Mouse (Mus musculus) CH12.LX (cell line): ENCODE results near the gene Tmem115. TPM values are rescaled to one million over a fixed set of nuclear protein-coding genes. Genes with fewer than 3 reads are reported as not detected.
A peak's percentile ranks its signal among the peaks of the same experiment; 100 is the strongest.

Experiments used
- DNase-seq: peaks from one replicate; pipeline ENCODE4 v3.0.0-alpha.2; 2013; ENCODE audit errors: extremely low read depth
- H3K27ac ChIP-seq: 2 replicates; pipeline ENCODE4 v1.5.1; 2012; ENCODE audit warnings: low read depth, mild to moderate bottlenecking, control low read depth, moderate library complexity; ENCODE audit not compliant: insufficient read depth
- H3K27me3 ChIP-seq: replicated peaks from 2 replicates; pipeline ENCODE3; 2012; ENCODE audit warnings: inconsistent platforms
- H3K36me3 ChIP-seq, 2 experiments: replicated peaks in 1 of 2; 2 replicates each; pipeline versions ENCODE3 to v1.6.1; 2012; ENCODE audit warnings: inconsistent platforms in 1 of 2, low read length in 1 of 2, mild to moderate bottlenecking in 1 of 2, mixed read lengths in 1 of 2, moderate library complexity in 1 of 2; ENCODE audit not compliant: control insufficient read depth in 1 of 2, insufficient read depth in 1 of 2
- H3K4me1 ChIP-seq, 2 experiments: 2 replicates each; pipeline ENCODE4 v1.6.1; 2012; ENCODE audit warnings: inconsistent platforms in 1 of 2, moderate library complexity in 1 of 2; ENCODE audit not compliant: insufficient read depth in 2 of 2, control insufficient read depth in 1 of 2
- H3K4me2 ChIP-seq: 2 replicates; pipeline ENCODE4 v1.6.1; 2012; ENCODE audit warnings: low read depth, mild to moderate bottlenecking, control low read depth; ENCODE audit not compliant: poor library complexity, insufficient read depth, severe bottlenecking
- H3K4me3 ChIP-seq, 3 experiments: fragments of 150-350 bp in 1 of 3; sonication (generic) in 1 of 3; replicated peaks in 1 of 3; 2 replicates each; pipeline versions ENCODE3 to v1.5.1; 2011 to 2012; ENCODE audit warnings: low read depth in 2 of 3, low read length in 2 of 3, mild to moderate bottlenecking in 2 of 3, moderate library complexity in 2 of 3, control low read depth in 1 of 3, improper control_type of control experiment in 1 of 3, inconsistent platforms in 1 of 3, mixed read lengths in 1 of 3; ENCODE audit not compliant: poor library complexity in 1 of 3
- H3K79me2 ChIP-seq: replicated peaks from 2 replicates; pipeline ENCODE4 v1.6.1; 2012; ENCODE audit warnings: mild to moderate bottlenecking, moderate library complexity; ENCODE audit not compliant: control insufficient read depth, poor library complexity, insufficient read depth, severe bottlenecking; ENCODE audit errors: extremely low read depth
- H3K9ac ChIP-seq: 2 replicates; pipeline ENCODE4 v1.6.1; 2012; ENCODE audit warnings: low read depth, mild to moderate bottlenecking, control low read depth, moderate library complexity; ENCODE audit not compliant: insufficient read depth
- H3K9me3 ChIP-seq: replicated peaks from 2 replicates; pipeline ENCODE3; 2012; ENCODE audit warnings: low read length, inconsistent platforms, mixed read lengths
- BHLHE40 ChIP-seq: IDR thresholded peaks from 2 replicates; pipeline ENCODE4 v1.6.1; 2011; ENCODE audit warnings: mild to moderate bottlenecking, low read depth, low read length, improper control_type of control experiment
- CHD2 ChIP-seq: IDR thresholded peaks from 2 replicates; pipeline ENCODE4 v1.6.1; 2011; ENCODE audit warnings: low read length, improper control_type of control experiment
- CTCF ChIP-seq, 2 experiments: IDR thresholded peaks in 1 of 2; conservative IDR thresholded peaks in 1 of 2; 2 replicates each; pipeline ENCODE4 v1.5.1; 2011 to 2012; ENCODE audit warnings: low read depth in 2 of 2, low read length in 2 of 2, improper control_type of control experiment in 1 of 2, inconsistent platforms in 1 of 2, mild to moderate bottlenecking in 1 of 2, moderate library complexity in 1 of 2
- E2F4 ChIP-seq: IDR thresholded peaks from 2 replicates; pipeline ENCODE4 v1.6.1; 2011; ENCODE audit warnings: low read depth, low read length, improper control_type of control experiment; ENCODE audit not compliant: insufficient replicate concordance
- ELF1 ChIP-seq: IDR thresholded peaks from 2 replicates; pipeline ENCODE4 v1.6.1; 2014; ENCODE audit warnings: low read depth, mild to moderate bottlenecking, inconsistent platforms, low read length, improper control_type of control experiment
- EP300 ChIP-seq: IDR thresholded peaks from 2 replicates; pipeline ENCODE4 v1.6.1; 2011; ENCODE audit warnings: low read length, improper control_type of control experiment
- GABPA ChIP-seq: IDR thresholded peaks from 2 replicates; pipeline ENCODE4 v1.6.1; 2012; ENCODE audit warnings: low read depth, low read length, improper control_type of control experiment, inconsistent platforms; ENCODE audit not compliant: insufficient replicate concordance
- HCFC1 ChIP-seq: IDR thresholded peaks from 2 replicates; pipeline ENCODE4 v1.6.1; 2012; ENCODE audit warnings: low read depth, mild to moderate bottlenecking, inconsistent platforms, low read length, improper control_type of control experiment
- JUN ChIP-seq: IDR thresholded peaks from 2 replicates; pipeline ENCODE4 v1.6.1; 2011; ENCODE audit warnings: low read depth, mild to moderate bottlenecking, low read length, improper control_type of control experiment, moderate library complexity; ENCODE audit not compliant: insufficient read depth
- JUND ChIP-seq: conservative IDR thresholded peaks from 2 replicates; pipeline ENCODE4 v1.6.1; 2011; ENCODE audit warnings: low read depth, low read length, improper control_type of control experiment
- KAT2A ChIP-seq: IDR thresholded peaks from 2 replicates; pipeline ENCODE4 v1.6.1; 2012; ENCODE audit warnings: low read length, improper control_type of control experiment, inconsistent platforms; ENCODE audit not compliant: insufficient replicate concordance
- MAFK ChIP-seq: IDR thresholded peaks from 2 replicates; pipeline ENCODE4 v1.6.1; 2011; ENCODE audit warnings: low read length, improper control_type of control experiment; ENCODE audit not compliant: insufficient replicate concordance
- MAX ChIP-seq: IDR thresholded peaks from 2 replicates; pipeline ENCODE4 v1.6.1; 2011; ENCODE audit warnings: low read length, improper control_type of control experiment
- MEF2A ChIP-seq: IDR thresholded peaks from 2 replicates; pipeline ENCODE4 v1.6.1; 2014; ENCODE audit warnings: low read depth, mild to moderate bottlenecking, inconsistent platforms, low read length, improper control_type of control experiment, borderline replicate concordance
- MXI1 ChIP-seq: IDR thresholded peaks from 2 replicates; pipeline ENCODE4 v1.6.1; 2011; ENCODE audit warnings: mild to moderate bottlenecking, low read depth, low read length, improper control_type of control experiment
- MYC ChIP-seq: IDR thresholded peaks from 2 replicates; pipeline ENCODE4 v1.6.1; 2011; ENCODE audit warnings: low read depth, mild to moderate bottlenecking, improper control_type of control experiment, low read length
- NELFE ChIP-seq: IDR thresholded peaks from 2 replicates; pipeline ENCODE4 v1.6.1; 2011; ENCODE audit warnings: low read depth, low read length, improper control_type of control experiment
- NRF1 ChIP-seq: IDR thresholded peaks from 2 replicates; pipeline ENCODE4 v1.6.1; 2014; ENCODE audit warnings: low read depth, mild to moderate bottlenecking, inconsistent platforms, low read length, improper control_type of control experiment, moderate library complexity
- POLR2A ChIP-seq: IDR thresholded peaks from 2 replicates; pipeline ENCODE4 v1.6.1; 2011; ENCODE audit warnings: low read depth, mild to moderate bottlenecking, improper control_type of control experiment, low read length
- RAD21 ChIP-seq: IDR thresholded peaks from 2 replicates; pipeline ENCODE4 v1.6.1; 2011; ENCODE audit warnings: low read depth, mild to moderate bottlenecking, low read length, improper control_type of control experiment, moderate library complexity
- RCOR1 ChIP-seq: conservative IDR thresholded peaks from 2 replicates; pipeline ENCODE4 v1.6.1; 2012; ENCODE audit warnings: low read depth, mild to moderate bottlenecking, inconsistent platforms, low read length, improper control_type of control experiment
- SIN3A ChIP-seq: IDR thresholded peaks from 2 replicates; pipeline ENCODE4 v1.6.1; 2012; ENCODE audit warnings: low read length, improper control_type of control experiment, inconsistent platforms
- TCF12 ChIP-seq: IDR thresholded peaks from 2 replicates; pipeline ENCODE4 v1.6.1; 2014; ENCODE audit warnings: low read depth, mild to moderate bottlenecking, inconsistent platforms, low read length, improper control_type of control experiment
- UBTF ChIP-seq: IDR thresholded peaks from 2 replicates; pipeline ENCODE4 v1.6.1; 2012; ENCODE audit warnings: low read depth, mild to moderate bottlenecking, inconsistent platforms, low read length, improper control_type of control experiment, moderate library complexity
- USF1 ChIP-seq: IDR thresholded peaks from 2 replicates; pipeline ENCODE4 v1.6.1; 2014; ENCODE audit warnings: low read depth, mild to moderate bottlenecking, inconsistent platforms, low read length, improper control_type of control experiment
- USF2 ChIP-seq: conservative IDR thresholded peaks from 2 replicates; pipeline ENCODE4 v1.6.1; 2011; ENCODE audit warnings: low read depth, low read length, improper control_type of control experiment
- ZKSCAN1 ChIP-seq: IDR thresholded peaks from 2 replicates; pipeline ENCODE4 v1.6.1; 2012; ENCODE audit warnings: low read depth, inconsistent platforms, low read length, improper control_type of control experiment, borderline replicate concordance
- ZNF384 ChIP-seq: IDR thresholded peaks from 2 replicates; pipeline ENCODE4 v1.6.1; 2012; ENCODE audit warnings: low read depth, low read length, improper control_type of control experiment, inconsistent platforms
- dilution Hi-C: fragments of 300-500 bp; cut with MboI; formaldehyde crosslinking; loops from 2 replicates; pipeline ENCODE4 v1.14.3; 2020; ENCODE audit warnings: low sequenced_read_pairs; ENCODE audit not compliant: extremely low pct_unique_long_range_greater_than_20kb, extremely low pct_ligation_motif_present
- in situ Hi-C: fragments of 300-500 bp; cut with MboI; formaldehyde crosslinking; loops from 3 replicates; pipeline ENCODE4 v1.14.3; 2019; ENCODE audit warnings: low sequenced_read_pairs, low pct_ligation_motif_present, low pct_unique_long_range_greater_than_20kb, mixed read lengths
- polyA plus RNA-seq: library from polyadenylated mRNA; unstranded; fragments of >175 nt; gene quantifications from 2 replicates; pipeline ENCODE4 v1.2.1, GENCODE M21; 2012; ENCODE audit warnings: low read depth; ENCODE audit not compliant: insufficient read length
- total RNA-seq, 2 experiments: library from RNA; depleted of rRNA; stranded (reverse); fragments of 300-350 nt in 1 of 2; fragments of >200 nt in 1 of 2; gene quantifications; 2 replicates each; pipeline ENCODE4 v1.2.3; 2012 to 2014

The Tmem115 gene
- total and polyA plus RNA-seq, 3 experiments: 12.6 to 17.9 (median 13.0) TPM

GRCm38 (mm10) chr9:107541005-107541404, 7.3 kb downstream of the Tmem115 start:
- no peak for TF ChIP-seq ZNF384
- no peak for TF ChIP-seq HCFC1
- no peak for TF ChIP-seq USF1
- TF ChIP-seq MAX: no peak
- no peak for TF ChIP-seq UBTF
- TF ChIP-seq NRF1: no peak
- no peak for TF ChIP-seq MXI1
- TF ChIP-seq KAT2A: no peak
- no peak for TF ChIP-seq RAD21
- TF ChIP-seq JUND: no peak
- no peak for TF ChIP-seq SIN3A
- TF ChIP-seq RCOR1: no peak
- TF ChIP-seq CTCF (conservative IDR thresholded peaks at IDR 0.05 in 1 of 2, IDR thresholded peaks at IDR 0.05 in 1 of 2; ENCODE audit: low read depth in 2 of 2, low read length in 2 of 2): no peak
- TF ChIP-seq ZKSCAN1: no peak
- no peak for TF ChIP-seq MAFK
- no peak for TF ChIP-seq MYC
- TF ChIP-seq JUN: no peak
- TF ChIP-seq E2F4: no peak
- TF ChIP-seq TCF12: no peak
- TF ChIP-seq, all 38 proteins: peak for 0
- Histone ChIP-seq H3K27ac (no peak overlapping the region), H3K9ac (no peak overlapping the region), H3K79me2 (peaks cover 15% of the 10 kb centered on the region), H3K4me1 (peaks cover 9 to 40% of the 10 kb centered on the region in 2 experiments), H3K27me3 (no peaks in the 10 kb centered on the region), H3K4me2 (peak overlapping the region; percentile 82), H3K9me3 (no peaks in the 10 kb centered on the region), H3K4me3 (peak overlapping the region in 2 of 3 experiments; percentile 70 to 76), H3K36me3 (peaks cover 48 to 67% of the 10 kb centered on the region in 2 experiments)
- DNase-seq: no peak
- dilution Hi-C loops: no loop called here
- in situ Hi-C loops: no loop called here

GRCm38 (mm10) chr9:107541474-107542351, 8.0 kb downstream of the Tmem115 start, which contains the start of the genes Cyb561d2 and Nprl2:
TSS of gene Cyb561d2 (minus strand) at chr9:107542193.
TSS of gene Nprl2 (plus strand) at chr9:107542226.
- in situ Hi-C loops: no loop called here
- Histone ChIP-seq H3K36me3 (peaks cover 48 to 64% of the 10 kb centered on the region in 2 experiments), H3K4me2 (peak within 1 kb of the TSS; percentile 95), H3K9ac (peak within 1 kb of the TSS; percentile 77), H3K79me2 (peaks cover 8% of the 10 kb centered on the region), H3K4me3 (peak within 1 kb of the TSS; percentile 63 to 76 (median 70)), H3K27me3 (no peaks in the 10 kb centered on the region), H3K4me1 (peaks cover 6 to 40% of the 10 kb centered on the region in 2 experiments; a peak in 3 of 4 replicates), H3K27ac (peak within 1 kb of the TSS; percentile 14; the same call in 1 of the 2 replicates), H3K9me3 (no peaks in the 10 kb centered on the region)
- peak; percentile 94 for DNase-seq
- dilution Hi-C loops: no loop called here
- TF ChIP-seq JUND (no peak), SIN3A (peak; percentile 91), MEF2A (0 out of 2 replicates have a peak, but pooled peaks have one; percentile 30), NRF1 (peak; percentile 92), CHD2 (peak; percentile 86), TCF12 (peak; percentile 59; the same call in 1 of the 2 replicates), ELF1 (peak; percentile 97), POLR2A (peak; percentile 76), USF2 (no peak), GABPA (peak; percentile 85; the same call in 1 of the 2 replicates), MXI1 (peak; percentile 83), RCOR1 (no peak), UBTF (no peak), EP300 (no peak), MYC (0 out of 2 replicates have a peak, but pooled peaks have one; percentile 65), HCFC1 (peak; percentile 100), E2F4 (no peak), NELFE (peak; percentile 59; the same call in 1 of the 2 replicates), KAT2A (peak; percentile 100), BHLHE40 (no peak)
